Mouse (Mus musculus) liver, postnatal 0 days (tissue): Measurements from ENCODE around the gene Stra8.

ENCODE experiments used
- CTCF ChIP-seq: sonication (generic); IDR thresholded peaks from 2 replicates; pipeline ENCODE4 v1.5.1; 2016; ENCODE audit warnings: antibody characterized with exemption, low read depth
- EP300 ChIP-seq: IDR thresholded peaks from 2 replicates; pipeline ENCODE4 v1.6.1; 2016; ENCODE audit warnings: antibody characterized with exemption, low read depth, mild to moderate bottlenecking

DNA sequence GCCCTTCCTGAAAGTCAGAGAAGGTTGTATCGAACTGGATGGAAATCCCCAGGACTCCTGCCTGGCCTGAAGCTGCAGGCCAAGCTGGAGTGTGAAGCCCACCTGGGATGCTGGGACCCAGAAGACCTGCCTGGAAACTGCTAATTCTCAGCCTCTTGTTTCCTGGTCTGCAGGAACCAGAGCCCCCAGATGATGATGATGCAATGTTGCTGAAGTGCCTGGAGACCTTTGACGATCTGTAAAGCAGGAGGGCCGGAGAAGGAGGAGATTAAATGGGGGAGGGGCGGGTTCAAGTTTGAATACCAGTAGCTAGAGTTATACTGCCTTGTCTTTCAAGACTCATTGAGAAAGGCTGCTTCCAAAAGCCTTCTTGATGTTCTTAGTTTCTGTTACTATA, 19.0 kb downstream of the Stra8 start:
- no peak for TF ChIP-seq CTCF
- TF ChIP-seq EP300: no peak
